Mouse (Mus musculus) forebrain, postnatal 0 days (tissue): ENCODE data around the gene Gm42517. TPM values are rescaled to one million over a fixed set of nuclear protein-coding genes. Genes with fewer than 3 reads are reported as not detected.
A peak's percentile ranks its signal among the peaks of the same experiment; 100 is the strongest.

Source experiments
- ATAC-seq: fragments of 200-750 bp; cut with Nextera tagmentation; 2 replicates; pipeline ENCODE4 v1.8.0; 2017; ENCODE audit warnings: mild to moderate bottlenecking, moderate library complexity
- DNase-seq: peaks from one replicate; pipeline ENCODE4 v3.0.0-alpha.2; 2015
- H3K27ac ChIP-seq: fragments of 300-500 bp; sonication (generic); 2 replicates; pipeline ENCODE4 v1.5.1; 2014; ENCODE audit warnings: low read depth, mild to moderate bottlenecking, antibody characterized with exemption, low read length, moderate library complexity, mixed read lengths
- H3K27me3 ChIP-seq: fragments of 300-500 bp; sonication (generic); 2 replicates; pipeline ENCODE4 v1.6.1; 2014; ENCODE audit warnings: mild to moderate bottlenecking, low read length, mixed read lengths; ENCODE audit not compliant: insufficient read depth
- H3K36me3 ChIP-seq: fragments of 300-500 bp; sonication (generic); 2 replicates; pipeline ENCODE4 v1.6.1; 2014; ENCODE audit warnings: mild to moderate bottlenecking, moderate library complexity; ENCODE audit not compliant: insufficient read depth
- H3K4me1 ChIP-seq: fragments of 300-500 bp; sonication (generic); 2 replicates; pipeline ENCODE4 v1.6.1; 2014; ENCODE audit warnings: antibody characterized with exemption; ENCODE audit not compliant: insufficient read depth
- H3K4me2 ChIP-seq: fragments of 300-500 bp; sonication (generic); 2 replicates; pipeline ENCODE4 v1.6.1; 2014; ENCODE audit warnings: low read depth, mild to moderate bottlenecking, moderate library complexity
- H3K4me3 ChIP-seq: fragments of 300-500 bp; sonication (generic); 2 replicates; pipeline ENCODE4 v1.5.1; 2014; ENCODE audit warnings: low read depth, low read length, mixed read lengths
- H3K9ac ChIP-seq: fragments of 300-500 bp; sonication (generic); 2 replicates; pipeline ENCODE4 v1.6.1; 2014; ENCODE audit warnings: mild to moderate bottlenecking
- H3K9me3 ChIP-seq: fragments of 300-500 bp; sonication (generic); 2 replicates; pipeline ENCODE4 v1.6.1; 2016; ENCODE audit warnings: low read length
- CTCF ChIP-seq: sonication (generic); IDR thresholded peaks from 2 replicates; pipeline ENCODE4 v1.5.1; 2016; ENCODE audit warnings: antibody characterized with exemption, control low read depth, low read depth
- WGBS: fragments of 180-500 bp; shearing (Covaris S2); extraction: QIAGEN DNeasy Blood & Tissue Kit; methylation state at CpG from one replicate; pipeline ENCODE4 v1.1.7; 2014; 5-methylcytosine and 5-hydroxymethylcytosine counted together
- polyA plus RNA-seq: library from polyadenylated mRNA; unstranded; fragments of >200 nt; fragmentation: Nextera tagmentation; extraction: Ambion mirVana; gene quantifications from 2 replicates; pipeline ENCODE4 v1.2.1, GENCODE M21; 2015
- total RNA-seq: library from RNA; depleted of rRNA; stranded (reverse); fragments of >200 nt; gene quantifications from 2 replicates; pipeline ENCODE4 v1.2.3, GENCODE M21; 2014; rRNA removed

Gm42517 gene
- total RNA-seq: 65.7 and 66.7 TPM in 2 replicates
- polyA plus RNA-seq: 5.2 and 6.2 TPM in 2 replicates

- DNase-seq: peak; percentile 19
- 0 out of 2 replicates have a peak, but pooled peaks have one; percentile 8 for ATAC-seq
- Histone ChIP-seq H3K4me2 (peak within 1 kb of the TSS; percentile 91), H3K9me3 (no peaks in the 10 kb centered on the region), H3K27me3 (peaks cover 59% of the 10 kb centered on the region), H3K27ac (peak within 1 kb of the TSS; percentile 62), H3K4me3 (peak within 1 kb of the TSS; percentile 71), H3K4me1 (peaks cover 10% of the 10 kb centered on the region; the same call in 1 of the 2 replicates), H3K36me3 (no peaks in the 10 kb centered on the region), H3K9ac (peak within 1 kb of the TSS; percentile 80)
- 3% methylated on average over 10 of the region's 36 CpGs for WGBS
- no peak for TF ChIP-seq CTCF
Measured at GRCm38 (mm10) chr5:108367871-108368332, at the start of gene Gm42517. Gene Gm42517, minus strand, starts transcription at chr5:108367922.

GRCm38 (mm10) chr5:108414711-108415110, 47.0 kb upstream of the Gm42517 start:
- H3K27ac ChIP-seq: no peak overlapping the region
- no peaks in the 10 kb centered on the region for H3K4me1 ChIP-seq
- H3K4me2 ChIP-seq: no peak overlapping the region
- 79% methylated on average over 2 of the region's 2 CpGs for WGBS
- TF ChIP-seq CTCF: no peak
- no peak overlapping the region for H3K9ac ChIP-seq
- DNase-seq: no peak
- no peaks in the 10 kb centered on the region for H3K27me3 ChIP-seq
- no peak for ATAC-seq
- no peaks in the 10 kb centered on the region for H3K9me3 ChIP-seq
- H3K36me3 ChIP-seq: no peaks in the 10 kb centered on the region
- H3K4me3 ChIP-seq: no peak overlapping the region

- TF ChIP-seq CTCF: no peak
Measured at GRCm38 (mm10) chr5:108406977-108407376, 39.3 kb upstream of the Gm42517 start.

GRCm38 (mm10) chr5:108405460-108405859, 37.7 kb upstream of the Gm42517 start:
- H3K4me3 ChIP-seq: no peak overlapping the region
- H3K9ac ChIP-seq: no peak overlapping the region
- DNase-seq: no peak
- no peak overlapping the region for H3K4me2 ChIP-seq
- TF ChIP-seq CTCF: no peak
- H3K4me1 ChIP-seq: no peaks in the 10 kb centered on the region
- H3K27me3 ChIP-seq: no peaks in the 10 kb centered on the region
- H3K36me3 ChIP-seq: no peaks in the 10 kb centered on the region
- no peak for ATAC-seq
- H3K27ac ChIP-seq: no peak overlapping the region
- 72% methylated on average over 1 of the region's 1 CpGs for WGBS
- no peaks in the 10 kb centered on the region for H3K9me3 ChIP-seq

More at GRCm38 (mm10) chr5:108406977-108407376, 39.3 kb upstream of the Gm42517 start:
- Histone ChIP-seq H3K36me3 (no peaks in the 10 kb centered on the region), H3K27ac (no peak overlapping the region), H3K4me1 (no peaks in the 10 kb centered on the region), H3K4me3 (no peak overlapping the region), H3K9me3 (no peaks in the 10 kb centered on the region), H3K4me2 (no peak overlapping the region), H3K9ac (no peak overlapping the region), H3K27me3 (no peaks in the 10 kb centered on the region)
- 75% methylated on average over 2 of the region's 2 CpGs for WGBS
- no peak for ATAC-seq
- no peak for DNase-seq

- Histone ChIP-seq H3K4me2 (no peak overlapping the region), H3K9me3 (no peaks in the 10 kb centered on the region), H3K9ac (no peak overlapping the region), H3K36me3 (no peaks in the 10 kb centered on the region), H3K4me3 (no peak overlapping the region), H3K4me1 (no peaks in the 10 kb centered on the region), H3K27me3 (no peaks in the 10 kb centered on the region), H3K27ac (no peak overlapping the region)
- DNase-seq (no peak), ATAC-seq (no peak)
- no peak for TF ChIP-seq CTCF
- WGBS: 79% methylated on average over 4 of the region's 4 CpGs
Measured at GRCm38 (mm10) chr5:108403453-108403852, 35.7 kb upstream of the Gm42517 start.

- DNase-seq (no peak), ATAC-seq (no peak)
- no peak for TF ChIP-seq CTCF
- Histone ChIP-seq H3K4me1 (no peaks in the 10 kb centered on the region), H3K9ac (no peak overlapping the region), H3K27me3 (no peaks in the 10 kb centered on the region), H3K27ac (no peak overlapping the region), H3K4me2 (no peak overlapping the region), H3K9me3 (no peaks in the 10 kb centered on the region), H3K4me3 (no peak overlapping the region), H3K36me3 (no peaks in the 10 kb centered on the region)
- 78% methylated on average over 3 of the region's 3 CpGs for WGBS
Measured at GRCm38 (mm10) chr5:108389744-108390143, 22.0 kb upstream of the Gm42517 start.

- TF ChIP-seq CTCF: no peak
- Histone ChIP-seq H3K9me3 (no peaks in the 10 kb centered on the region), H3K27ac (no peak within 1 kb of the TSS), H3K4me3 (no peak within 1 kb of the TSS), H3K9ac (no peak within 1 kb of the TSS), H3K4me1 (no peaks in the 10 kb centered on the region), H3K36me3 (no peaks in the 10 kb centered on the region), H3K27me3 (no peaks in the 10 kb centered on the region), H3K4me2 (no peak within 1 kb of the TSS)
- ATAC-seq (no peak), DNase-seq (no peak)
- 83% methylated on average over 7 of the region's 7 CpGs for WGBS
Measured at GRCm38 (mm10) chr5:108388201-108388600, 20.5 kb upstream of the Gm42517 start, which contains the start of gene Pde6b. Gene Pde6b, plus strand, starts transcription at chr5:108388391.
